Mouse (Mus musculus) heart, postnatal 0 days (tissue): Measurements from ENCODE around the gene Mpl. TPM values are rescaled to one million over a fixed set of nuclear protein-coding genes. Genes with fewer than 3 reads are reported as not detected.

Source experiments
- ATAC-seq: fragments of 200-750 bp; cut with Nextera tagmentation; 2 replicates; pipeline ENCODE4 v1.8.0; 2017; ENCODE audit warnings: low read depth, moderate number of reproducible peaks, moderate library complexity; ENCODE audit not compliant: insufficient read depth
- DNase-seq: peaks from one replicate; pipeline ENCODE4 v3.0.0-alpha.2; 2016; ENCODE audit warnings: low spot score
- H3K27ac ChIP-seq: fragments of 300-500 bp; sonication (generic); 2 replicates; pipeline ENCODE4 v1.5.1; 2014; ENCODE audit warnings: low read depth, mild to moderate bottlenecking
- H3K27me3 ChIP-seq: fragments of 300-500 bp; sonication (generic); 2 replicates; pipeline ENCODE4 v1.6.1; 2014; ENCODE audit warnings: low read length, mixed read lengths; ENCODE audit not compliant: control insufficient read depth, insufficient read depth
- H3K36me3 ChIP-seq: fragments of 300-500 bp; sonication (generic); replicated peaks from 2 replicates; pipeline ENCODE4 v1.6.1; 2014; ENCODE audit warnings: low read length, mixed read lengths; ENCODE audit not compliant: control insufficient read depth, insufficient read depth
- H3K4me1 ChIP-seq: fragments of 300-500 bp; sonication (generic); 2 replicates; pipeline ENCODE4 v1.6.1; 2014; ENCODE audit warnings: antibody characterized with exemption; ENCODE audit not compliant: control insufficient read depth, insufficient read depth
- H3K4me2 ChIP-seq: fragments of 300-500 bp; sonication (generic); 2 replicates; pipeline ENCODE4 v1.6.1; 2014; ENCODE audit warnings: low read depth, mild to moderate bottlenecking, low read length, moderate library complexity
- H3K4me3 ChIP-seq: fragments of 300-500 bp; sonication (generic); 2 replicates; pipeline ENCODE4 v1.5.1; 2014; ENCODE audit warnings: low read depth, low read length
- H3K9ac ChIP-seq: fragments of 300-500 bp; sonication (generic); replicated peaks from 2 replicates; pipeline ENCODE4 v1.6.1; 2014; ENCODE audit warnings: low read depth, low read length, mixed read lengths
- H3K9me3 ChIP-seq: fragments of 300-500 bp; sonication (generic); replicated peaks from 2 replicates; pipeline ENCODE4 v1.6.1; 2016; ENCODE audit warnings: low read length; ENCODE audit not compliant: control insufficient read depth
- CTCF ChIP-seq: IDR thresholded peaks from 2 replicates; pipeline ENCODE4 v1.5.1; 2016; ENCODE audit warnings: antibody characterized with exemption, control low read depth, low read depth
- EP300 ChIP-seq: IDR thresholded peaks from 2 replicates; pipeline ENCODE4 v1.6.1; 2016; ENCODE audit warnings: antibody characterized with exemption, low read depth
- WGBS: fragments of 180-500 bp; shearing (Covaris S2); extraction: QIAGEN DNeasy Blood & Tissue Kit; methylation state at CpG from one replicate; pipeline ENCODE4 v1.1.7; 2014; 5-methylcytosine and 5-hydroxymethylcytosine counted together
- polyA plus RNA-seq: library from polyadenylated mRNA; unstranded; fragments of >200 nt; fragmentation: Nextera tagmentation; extraction: Ambion mirVana; gene quantifications from 2 replicates; pipeline ENCODE4 v1.2.1, GENCODE M21; 2015
- total RNA-seq: library from RNA; depleted of rRNA; stranded (reverse); fragments of >200 nt; gene quantifications from 2 replicates; pipeline ENCODE4 v1.2.3, GENCODE M21; 2014; ENCODE audit warnings: low replicate concordance; rRNA removed

Mpl gene
- total and polyA plus RNA-seq, 2 experiments from 2014 or later = 0.41 to 1.5 TPM

DNA sequence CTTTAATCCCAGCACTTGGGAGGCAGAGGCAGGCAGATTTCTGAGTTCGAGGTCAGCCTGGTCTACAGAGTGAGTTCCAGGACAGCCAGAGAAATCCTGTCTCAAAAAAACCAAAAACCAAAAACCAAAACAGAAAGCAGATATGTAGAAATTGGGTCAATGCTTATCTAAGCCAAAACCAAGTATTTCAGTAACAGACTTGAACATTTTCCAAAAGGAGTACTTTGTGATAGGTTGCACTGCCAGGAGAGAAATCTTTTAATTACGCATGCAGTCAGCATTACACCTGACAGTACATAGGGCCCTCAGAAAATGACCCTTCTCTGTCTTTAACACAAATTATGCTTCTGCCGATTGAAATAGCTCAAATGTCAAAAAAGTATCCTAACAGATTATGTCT lies 55.9 kb downstream of the Mpl start:
- Histone ChIP-seq H3K4me3 (no peak overlapping the region), H3K4me1 (no peaks in the 10 kb centered on the region), H3K27ac (no peak overlapping the region), H3K36me3 (peaks cover 65% of the 10 kb centered on the region), H3K9me3 (no peaks in the 10 kb centered on the region), H3K9ac (no peak overlapping the region), H3K4me2 (no peak overlapping the region), H3K27me3 (no peaks in the 10 kb centered on the region)
- WGBS = 86% methylated on average over 3 of the region's 3 CpGs
- TF ChIP-seq CTCF = no peak
- no peak for TF ChIP-seq EP300
- ATAC-seq (no peak), DNase-seq (no peak)

DNA sequence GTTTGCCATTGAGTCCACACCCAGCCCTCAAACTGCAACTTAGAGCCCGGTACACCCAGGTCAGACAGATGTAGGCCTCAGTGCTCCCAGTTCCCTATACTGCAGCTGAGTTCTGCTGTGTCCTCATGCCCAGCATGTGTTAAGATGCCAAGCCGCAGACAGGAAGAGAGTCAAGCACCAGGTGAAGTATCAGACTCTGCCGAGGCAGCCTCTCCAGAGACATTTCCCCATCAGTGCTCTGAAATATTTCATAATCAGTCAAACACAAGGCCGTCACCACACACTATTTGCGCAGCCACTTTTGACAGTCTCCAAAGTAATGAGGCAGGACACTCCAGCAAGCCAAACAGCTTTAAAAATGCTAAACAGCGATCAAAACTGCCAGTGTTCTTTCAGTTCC lies 58.9 kb downstream of the Mpl start:
- no peak for TF ChIP-seq CTCF
- no peak for TF ChIP-seq EP300
- ATAC-seq = no peak

DNA sequence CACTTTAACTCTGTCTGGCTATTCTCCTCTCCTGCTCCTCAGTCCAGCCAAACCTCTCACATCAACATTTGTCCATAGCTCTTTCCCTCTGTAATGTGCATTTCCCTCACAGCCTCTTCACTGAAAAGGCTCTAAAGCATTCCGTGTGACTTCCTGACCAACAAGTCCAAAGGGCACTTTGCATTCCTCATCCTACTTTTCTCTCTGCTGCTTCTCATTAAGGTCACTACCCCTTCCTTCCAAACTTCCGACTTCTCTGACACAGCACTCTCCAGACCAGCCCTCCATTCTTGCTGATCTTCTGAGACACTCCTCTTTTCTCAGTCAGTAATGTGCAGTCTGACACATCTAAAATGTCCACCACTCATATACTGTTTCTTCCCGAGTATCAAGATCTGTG lies 60.9 kb downstream of the Mpl start:
- ATAC-seq (no peak), DNase-seq (no peak)
- no peak for TF ChIP-seq EP300
- no peak for TF ChIP-seq CTCF
- Histone ChIP-seq H3K9ac (no peak overlapping the region), H3K4me2 (no peak overlapping the region), H3K9me3 (no peaks in the 10 kb centered on the region), H3K36me3 (peaks cover 70% of the 10 kb centered on the region), H3K27ac (0 out of 2 replicates have a peak overlapping the region, but pooled peaks have one; percentile 15), H3K4me3 (no peak overlapping the region), H3K4me1 (peaks cover 24% of the 10 kb centered on the region), H3K27me3 (no peaks in the 10 kb centered on the region)
- WGBS = 41% methylated on average over 3 of the region's 3 CpGs

More for the DNA sequence above, 58.9 kb downstream of the Mpl start:
- Histone ChIP-seq H3K4me3 (no peak overlapping the region), H3K27ac (no peak overlapping the region), H3K4me1 (peaks cover 23% of the 10 kb centered on the region), H3K27me3 (no peaks in the 10 kb centered on the region), H3K36me3 (peaks cover 70% of the 10 kb centered on the region), H3K4me2 (no peak overlapping the region), H3K9ac (no peak overlapping the region), H3K9me3 (no peaks in the 10 kb centered on the region)
- 90% methylated on average over 6 of the region's 6 CpGs for WGBS
- no peak for DNase-seq

- 15% methylated on average over 4 of the region's 4 CpGs for whole genome bisulfite sequencing
- Histone ChIP-seq H3K27me3 (no peaks in the 10 kb centered on the region), H3K4me2 (no peak overlapping the region), H3K9me3 (no peaks in the 10 kb centered on the region), H3K36me3 (peaks cover 70% of the 10 kb centered on the region), H3K9ac (no peak overlapping the region), H3K27ac (peak overlapping the region; percentile 78), H3K4me3 (no peak overlapping the region), H3K4me1 (peaks cover 24% of the 10 kb centered on the region)
- ATAC-seq (peak; percentile 47; the same call in 1 of the 2 replicates), DNase-seq (peak; percentile 55)
- no peak for TF ChIP-seq CTCF
- no peak for TF ChIP-seq EP300
These were observed 62.0 kb downstream of the Mpl start for GRCm38 (mm10) chr4:118395289-118395688.

DNA sequence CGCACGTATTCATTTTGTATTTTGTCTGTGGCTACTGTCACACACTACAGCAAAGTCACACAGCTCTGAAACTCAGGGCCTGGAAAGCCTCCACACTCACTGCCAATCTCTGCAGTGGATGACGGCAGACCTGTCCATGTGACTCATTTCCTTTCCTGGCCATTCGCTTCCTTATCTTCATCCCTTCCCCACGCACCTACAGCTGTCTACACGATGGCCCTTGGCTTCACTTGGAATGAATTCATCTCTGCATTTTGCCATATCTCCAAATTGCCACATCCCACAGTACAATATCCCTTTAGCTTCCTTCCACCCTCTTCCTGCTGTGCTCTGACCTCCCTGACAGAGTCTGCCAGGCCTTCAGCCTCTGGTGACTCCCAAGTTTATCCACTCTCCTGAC lies 62.8 kb downstream of the Mpl start:
- no peaks in the 10 kb centered on the region for H3K27me3 ChIP-seq
- H3K27ac ChIP-seq = peak overlapping the region; percentile 78
- H3K36me3 ChIP-seq = peaks cover 70% of the 10 kb centered on the region
- peak; percentile 86 for ATAC-seq
- peaks cover 24% of the 10 kb centered on the region for H3K4me1 ChIP-seq
- H3K9ac ChIP-seq = no peak overlapping the region
- no peak overlapping the region for H3K4me2 ChIP-seq
- DNase-seq = peak; percentile 78
- H3K9me3 ChIP-seq = no peaks in the 10 kb centered on the region
- no peak overlapping the region for H3K4me3 ChIP-seq
- TF ChIP-seq EP300 = peak; percentile 89
- no peak for TF ChIP-seq CTCF
- 18% methylated on average over 6 of the region's 6 CpGs for WGBS

Other genes starting within 250 kb of the Mpl start
- 33.7 and 40.8 TPM in 2 replicates for gene Ptprf, start 166.1 kb downstream of the Mpl start, total RNA-seq
- 5.2 and 5.9 TPM in 2 replicates for gene Ptprf, start 166.1 kb downstream of the Mpl start, polyA plus RNA-seq
- 15.4 and 23.5 TPM in 2 replicates for gene Szt2, start 48.2 kb downstream of the Mpl start, total RNA-seq
- 2.0 and 2.3 TPM in 2 replicates for gene Szt2, start 48.2 kb downstream of the Mpl start, polyA plus RNA-seq
- 17.3 and 40.2 TPM in 2 replicates for gene Med8, start 48.2 kb downstream of the Mpl start, total RNA-seq
- gene Med8, start 48.2 kb downstream of the Mpl start, polyA plus RNA-seq = 56.2 and 58.8 TPM in 2 replicates
- gene Elovl1, start 29.4 kb downstream of the Mpl start, total RNA-seq = 44.4 and 74.3 TPM in 2 replicates
- gene Elovl1, start 29.4 kb downstream of the Mpl start, polyA plus RNA-seq = 49.8 and 49.9 TPM in 2 replicates
- gene Cdc20, start 20.2 kb downstream of the Mpl start, total RNA-seq = 78.4 and 155 TPM in 2 replicates
- gene Cdc20, start 20.2 kb downstream of the Mpl start, polyA plus RNA-seq = 57.5 and 57.8 TPM in 2 replicates
- gene Tie1, start 32.5 kb upstream of the Mpl start, total RNA-seq = 116 and 120 TPM in 2 replicates
- 43.4 and 48.0 TPM in 2 replicates for gene Tie1, start 32.5 kb upstream of the Mpl start, polyA plus RNA-seq
- not detected in 2 replicates for gene 2610528J11Rik, start 69.5 kb upstream of the Mpl start, total RNA-seq
- 0.12 TPM in 1 of 2 replicates, not detected in the other for gene 2610528J11Rik, start 69.5 kb upstream of the Mpl start, polyA plus RNA-seq
- 1.5 and 7.3 TPM in 2 replicates for gene Tmem125, start 86.5 kb upstream of the Mpl start, total RNA-seq
- gene Tmem125, start 86.5 kb upstream of the Mpl start, polyA plus RNA-seq = 0.26 and 0.27 TPM in 2 replicates
- gene Cfap57, start 163.3 kb upstream of the Mpl start, total RNA-seq = 0.12 TPM in 1 of 2 replicates, not detected in the other
- 0.07 and 0.11 TPM in 2 replicates for gene Cfap57, start 163.3 kb upstream of the Mpl start, polyA plus RNA-seq
- 5.9 and 49.2 TPM in 2 replicates for gene Ebna1bp2, start 163.3 kb upstream of the Mpl start, total RNA-seq
- gene Ebna1bp2, start 163.3 kb upstream of the Mpl start, polyA plus RNA-seq = 64.4 and 68.9 TPM in 2 replicates
- not detected in 2 replicates for gene Olfr62, start 201.4 kb upstream of the Mpl start, total RNA-seq
- not detected in 2 replicates for gene Olfr62, start 201.4 kb upstream of the Mpl start, polyA plus RNA-seq
- gene Olfr1342, start 235.2 kb upstream of the Mpl start, total RNA-seq = not detected in 2 replicates
- not detected in 2 replicates for gene Olfr1342, start 235.2 kb upstream of the Mpl start, polyA plus RNA-seq
- not detected in 2 replicates for gene Olfr1341, start 246.0 kb upstream of the Mpl start, total RNA-seq
- not detected in 2 replicates for gene Olfr1341, start 246.0 kb upstream of the Mpl start, polyA plus RNA-seq